Mouse (Mus musculus): ENCODE results near the gene Msi2.

The Msi2 gene

DNA sequence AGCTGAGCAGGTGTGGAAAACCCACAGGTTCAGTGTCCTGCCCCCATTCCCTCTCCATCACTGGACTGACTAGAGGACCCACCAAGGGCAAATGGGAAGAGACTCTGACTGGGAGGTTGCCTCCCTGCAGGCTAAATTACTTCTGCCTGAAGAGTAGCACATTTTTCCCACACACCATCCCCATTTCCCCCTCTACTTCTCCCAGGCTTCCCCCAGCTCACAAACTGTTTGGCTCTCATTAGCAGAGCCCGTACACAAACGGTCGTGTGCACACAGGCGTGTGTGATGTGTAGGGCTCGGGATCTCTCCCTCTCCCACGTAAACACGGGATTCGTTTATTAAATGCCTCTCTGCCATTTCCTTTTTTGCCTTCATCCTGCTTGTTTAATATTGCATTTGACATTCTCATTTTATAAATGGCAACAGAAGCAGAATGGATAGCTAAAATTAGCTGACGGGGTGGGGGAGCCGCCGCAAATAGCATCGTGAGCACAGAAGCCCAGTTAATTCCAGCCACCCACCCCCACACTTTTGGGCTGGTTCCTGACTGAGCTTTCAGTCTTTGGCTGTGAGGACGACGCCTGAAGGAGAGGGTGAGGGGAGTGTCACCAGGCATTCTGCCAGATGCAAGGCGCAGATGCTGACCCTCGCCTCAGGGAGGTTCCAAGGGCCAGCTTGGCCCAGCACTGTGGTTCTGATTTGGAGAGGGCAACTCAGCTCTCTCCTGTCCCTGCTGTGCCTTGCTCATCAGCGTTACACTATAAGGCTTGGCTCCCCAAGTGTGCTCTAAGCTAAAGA is 313.3 kb downstream of the Msi2 start:
- DNase-seq (ENCODE audit: low spot score), result peak; percentile 74

GRCm38 (mm10) chr11:88404247-88404677 is 314.1 kb downstream of the Msi2 start:
- DNase-seq (ENCODE audit: low spot score), result no peak

DNA sequence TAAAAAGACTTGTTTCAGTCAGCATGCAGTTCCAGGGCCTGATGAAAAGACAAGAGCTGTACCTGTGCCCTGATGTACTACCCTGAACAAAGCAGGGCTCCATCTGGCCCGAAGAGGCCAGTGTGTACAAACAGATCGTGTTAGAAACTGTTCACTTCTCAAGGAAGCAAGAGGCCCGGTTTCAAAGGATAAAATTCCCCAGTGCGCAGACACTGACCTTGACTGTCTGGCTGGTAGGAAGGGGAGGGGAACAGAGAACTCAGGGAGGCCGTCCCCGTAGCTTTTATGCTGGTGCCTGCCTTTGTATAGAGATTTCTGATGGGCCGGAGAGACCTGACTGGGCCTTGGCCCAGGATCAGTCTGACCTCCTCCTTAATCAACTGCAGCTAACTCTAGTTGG is 316.0 kb downstream of the Msi2 start:
- no peak for DNase-seq (ENCODE audit: low spot score)

DNA sequence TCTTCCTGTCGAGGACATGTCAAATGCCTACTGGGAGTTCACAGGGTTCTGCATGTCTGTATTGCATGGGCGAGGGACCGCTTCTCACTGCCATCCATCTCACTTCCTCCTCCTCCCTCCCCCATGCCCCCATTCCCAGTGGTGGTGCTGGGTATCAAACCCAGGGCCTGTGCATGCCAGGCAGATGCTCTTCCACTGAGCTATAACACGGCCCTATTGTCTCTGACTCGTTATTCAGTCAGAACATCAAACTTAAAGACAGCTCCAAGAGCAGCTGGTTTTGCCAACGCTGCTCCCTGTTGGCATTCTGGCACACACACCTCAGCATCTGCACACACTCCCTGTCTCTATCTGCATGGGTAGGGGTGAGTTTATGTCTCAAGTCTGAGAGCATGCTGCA is 317.0 kb downstream of the Msi2 start:
- no peak for DNase-seq (ENCODE audit: low spot score)

DNA sequence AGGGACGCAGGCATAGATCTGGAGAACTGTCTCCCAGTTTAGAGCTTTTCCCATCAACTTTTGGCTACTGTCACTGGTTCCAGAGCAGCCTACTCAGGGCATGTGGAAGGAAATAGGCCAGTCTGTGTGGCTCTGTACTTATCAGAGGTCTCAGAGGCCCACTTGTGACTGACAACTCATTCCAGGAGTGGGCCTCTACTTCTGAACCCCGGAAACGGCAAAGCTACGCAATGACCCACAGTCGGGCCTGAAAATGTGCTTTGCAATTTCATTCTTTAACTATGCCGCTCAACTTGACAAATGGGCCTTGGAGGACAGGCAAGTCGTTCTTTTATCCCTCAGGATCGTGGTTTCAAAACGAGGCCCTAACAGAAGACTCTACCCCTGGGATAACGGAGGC is 317.4 kb downstream of the Msi2 start:
- no peak for DNase-seq (ENCODE audit: low spot score)

DNA sequence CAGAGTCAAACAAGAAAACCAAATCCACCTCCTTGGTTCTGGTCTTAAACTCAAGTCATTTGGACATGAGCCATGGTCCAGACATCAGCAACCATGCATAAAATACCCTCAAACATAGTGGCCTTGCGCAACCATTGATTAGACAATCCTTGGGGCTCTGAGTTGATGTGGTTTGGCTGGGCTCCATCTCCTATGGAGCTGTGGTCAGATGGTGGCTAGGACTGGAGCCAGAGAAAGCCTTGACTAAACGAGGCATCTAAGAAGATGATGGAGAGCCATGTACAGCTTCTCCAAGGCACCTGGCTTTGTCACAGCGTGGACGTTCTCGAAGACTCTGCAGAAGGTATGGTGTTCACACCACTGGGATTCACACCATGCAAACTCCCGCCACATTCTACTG is 318.1 kb downstream of the Msi2 start:
- DNase-seq (ENCODE audit: low spot score), result no peak

DNA sequence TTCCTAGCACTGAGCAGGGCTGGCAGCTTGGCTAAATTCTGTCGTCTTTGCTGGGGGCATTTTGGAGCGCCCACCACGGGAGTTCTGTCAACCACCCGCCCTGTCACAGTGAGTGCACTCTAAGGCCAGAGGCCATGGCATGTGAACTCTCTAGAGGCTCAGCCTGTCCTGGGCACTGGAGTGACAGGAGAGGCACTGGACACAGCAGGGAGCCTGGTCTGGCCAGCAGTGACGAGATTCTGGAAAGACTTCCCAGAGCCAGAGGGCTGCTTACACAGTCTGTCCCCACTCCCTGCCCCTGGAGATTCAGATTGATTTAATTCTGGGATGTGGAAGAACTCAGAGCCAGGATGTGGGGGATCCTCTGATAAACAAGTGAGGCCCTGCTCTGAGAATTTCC is 318.9 kb downstream of the Msi2 start:
- DNase-seq (ENCODE audit: low spot score), result no peak

DNA sequence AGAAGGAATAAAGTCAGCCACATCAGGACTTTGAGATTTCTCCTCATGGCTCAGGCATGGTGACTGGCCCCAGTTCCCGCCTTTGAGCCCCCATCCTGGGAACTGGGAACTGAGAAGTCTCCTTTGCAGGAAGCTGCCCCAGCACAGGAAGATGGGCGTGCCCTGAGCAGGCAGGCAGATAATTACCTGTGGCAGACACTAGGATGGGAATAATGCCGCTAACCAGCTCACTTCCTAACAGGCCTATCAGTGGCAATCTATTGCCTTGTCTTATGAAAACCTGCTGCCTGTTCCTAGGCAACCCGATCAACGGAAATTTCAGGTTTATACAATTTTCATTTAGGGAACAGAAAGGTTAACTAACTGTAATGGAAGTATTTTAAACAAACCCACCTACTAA is 319.3 kb downstream of the Msi2 start:
- no peak for DNase-seq (ENCODE audit: low spot score)

- no peak for DNase-seq (ENCODE audit: low spot score)
Observed at GRCm38 (mm10) chr11:88395076-88395990, 323.0 kb downstream of the Msi2 start.

- no peak for DNase-seq (ENCODE audit: low spot score)
Observed at GRCm38 (mm10) chr11:88394341-88395075, 323.8 kb downstream of the Msi2 start.

DNA sequence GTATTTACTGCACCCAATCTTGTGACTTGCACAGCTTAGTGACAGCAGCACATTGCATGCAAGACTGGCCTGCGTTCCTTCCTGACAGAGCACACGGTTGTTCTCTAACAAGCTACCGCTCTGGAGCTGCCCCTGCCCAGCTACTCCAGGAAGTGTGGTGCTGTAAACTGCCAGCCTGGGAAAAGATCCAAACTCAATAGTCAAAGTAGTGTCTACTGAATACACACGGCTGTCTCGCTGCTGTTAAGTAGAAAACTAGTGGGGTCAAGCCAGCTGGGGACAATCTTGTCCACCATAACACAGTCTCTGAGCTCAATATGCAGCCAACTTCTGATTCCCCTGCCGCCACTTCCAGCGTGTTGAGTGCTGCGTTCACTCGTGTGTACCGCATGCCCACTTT is 325.6 kb downstream of the Msi2 start:
- DNase-seq (ENCODE audit: low spot score), result no peak

DNA sequence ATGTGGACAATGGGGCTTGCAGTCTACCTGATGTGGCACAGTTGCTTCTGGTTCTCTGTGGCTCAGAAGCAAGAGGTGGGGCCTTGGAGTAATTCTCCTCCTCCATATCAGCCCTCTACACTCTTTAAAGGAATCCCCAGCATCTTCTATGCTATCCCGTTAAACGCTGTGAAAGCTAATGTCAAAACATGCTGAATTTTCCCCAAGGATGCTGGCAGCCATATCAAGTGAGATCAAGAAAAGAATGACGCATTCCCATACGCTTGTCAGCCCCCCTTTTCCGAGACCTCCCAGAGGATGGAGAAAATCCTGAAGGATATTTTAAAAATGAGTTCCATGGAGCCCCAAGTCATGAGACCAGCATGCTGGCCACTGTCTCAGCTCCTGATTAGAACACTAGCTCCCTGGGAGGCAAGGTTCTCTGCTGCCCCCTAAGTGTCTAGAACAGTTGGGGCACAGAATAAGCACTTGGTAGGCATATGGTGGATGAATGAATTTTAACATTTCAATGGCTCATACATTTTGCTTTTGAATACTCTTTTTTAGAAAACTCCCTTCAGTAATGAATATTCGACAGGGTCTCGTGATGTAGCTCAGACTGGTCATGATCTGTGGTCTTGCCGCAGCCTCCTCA is 327.0 kb downstream of the Msi2 start:
- DNase-seq (ENCODE audit: low spot score), result no peak

GRCm38 (mm10) chr11:88389530-88389929 is 328.8 kb downstream of the Msi2 start:
- DNase-seq (ENCODE audit: low spot score), result no peak

- DNase-seq (ENCODE audit: low spot score), result no peak
Observed at GRCm38 (mm10) chr11:88386916-88387315, 331.4 kb downstream of the Msi2 start.

DNA sequence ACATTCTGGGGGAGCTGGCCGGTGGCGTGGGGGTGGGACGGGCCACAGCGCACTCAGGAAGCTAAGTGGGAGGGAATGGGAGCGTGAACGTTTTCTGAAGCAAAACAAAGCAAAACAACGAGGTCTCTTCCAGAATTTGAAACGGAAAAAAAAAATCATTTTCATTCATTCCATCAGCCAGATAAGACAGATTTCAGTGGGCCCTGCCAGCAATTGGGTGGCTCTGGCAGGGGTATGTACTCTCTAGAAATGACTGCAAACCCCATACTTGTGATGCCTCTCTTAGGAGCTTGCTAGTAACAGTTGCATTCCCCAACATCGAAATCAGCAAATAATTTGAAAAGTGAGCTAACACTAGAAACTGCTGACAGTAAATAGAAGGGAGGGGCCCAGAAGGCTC is 335.9 kb downstream of the Msi2 start:
- DNase-seq (ENCODE audit: low spot score), result no peak

GRCm38 (mm10) chr11:88381145-88381909 is 337.0 kb downstream of the Msi2 start:
- peak; percentile 71 for DNase-seq (ENCODE audit: low spot score)

DNA sequence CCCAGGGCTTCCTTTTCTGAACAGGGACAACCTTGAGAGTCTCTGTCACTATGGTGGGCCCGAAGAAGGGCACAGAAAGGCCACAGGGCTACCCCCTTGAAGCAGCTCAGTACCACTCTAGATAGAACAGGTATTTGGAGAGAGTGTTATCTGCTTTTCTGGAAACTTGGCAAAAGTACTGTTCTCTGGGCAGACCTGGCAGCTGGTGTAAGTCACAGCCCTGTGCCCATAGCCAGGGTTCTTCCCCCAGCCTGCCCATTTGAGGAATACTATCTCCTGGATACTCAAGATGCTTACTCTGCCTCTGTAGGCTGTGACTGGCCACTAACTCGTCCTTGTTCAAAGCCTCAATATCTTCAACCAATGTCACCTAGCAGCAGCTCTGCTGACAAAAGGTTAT is 338.7 kb downstream of the Msi2 start:
- no peak for DNase-seq (ENCODE audit: low spot score)

DNA sequence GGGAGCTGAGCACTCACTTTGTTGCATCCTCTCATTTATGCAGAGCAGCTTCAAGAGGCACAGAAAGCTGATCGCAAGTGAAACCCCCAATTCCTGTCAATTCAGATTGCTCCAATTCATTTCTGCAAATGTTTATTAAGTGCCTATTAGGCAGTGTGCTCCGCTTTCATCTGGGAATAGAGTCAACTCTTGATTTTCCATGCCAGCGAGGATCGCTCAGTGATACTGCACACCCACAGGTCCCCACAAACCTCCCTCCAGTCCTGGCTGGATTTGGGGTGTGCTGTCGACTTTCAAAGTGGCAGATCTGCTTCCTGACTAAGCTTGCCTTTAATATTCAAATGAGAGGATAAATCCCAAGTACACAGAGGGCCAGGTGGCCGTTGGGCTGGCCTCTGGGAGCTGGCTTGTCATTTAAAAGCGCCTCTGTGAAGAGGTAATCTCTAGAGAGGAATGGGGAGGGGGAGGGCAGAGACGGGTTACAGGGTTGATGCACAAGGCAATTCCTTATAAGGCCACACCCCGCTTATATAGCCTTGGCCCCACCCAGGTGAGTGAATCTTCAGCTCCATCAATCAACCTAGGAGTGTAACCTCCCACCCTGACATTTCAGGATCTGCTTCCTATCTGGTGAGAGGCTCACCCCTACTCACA is 339.5 kb downstream of the Msi2 start:
- DNase-seq (ENCODE audit: low spot score), result no peak

- DNase-seq (ENCODE audit: low spot score), result no peak
Observed at GRCm38 (mm10) chr11:88372589-88372988, 345.7 kb downstream of the Msi2 start.

GRCm38 (mm10) chr11:88369898-88370297 is 348.4 kb downstream of the Msi2 start:
- DNase-seq (ENCODE audit: low spot score), result no peak

- DNase-seq (ENCODE audit: low spot score), result no peak
Observed at GRCm38 (mm10) chr11:88367501-88367900, 350.8 kb downstream of the Msi2 start.

All from testis, postnatal 10 days (tissue).